In the genomic region with DNA sequence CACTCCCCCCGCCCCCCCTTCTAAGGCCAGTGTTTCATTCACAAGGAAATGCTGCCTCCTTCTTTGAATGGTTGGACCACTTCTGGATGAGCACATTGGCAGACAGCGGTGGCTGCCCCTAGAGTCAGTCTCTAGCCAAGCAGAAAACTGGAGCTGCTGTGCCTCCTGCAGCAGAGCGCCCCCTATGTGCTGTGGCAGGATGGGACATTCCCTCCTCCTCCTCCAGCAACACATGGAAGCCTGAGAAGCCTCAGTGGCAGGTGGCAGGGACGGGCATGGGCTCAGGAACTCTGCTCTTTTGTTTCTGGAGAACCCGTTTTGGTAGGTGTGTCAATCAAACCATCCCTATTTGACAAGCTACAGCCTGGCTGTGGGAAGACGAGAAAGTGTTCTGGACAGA, we compare ENCODE assay signal across 11 mouse cellular contexts. TPM values are rescaled to one million over a fixed set of nuclear protein-coding genes. Genes with fewer than 3 reads are reported as not detected.
A peak's percentile ranks its signal among the peaks of the same experiment; 100 is the strongest.
DNase-seq lines count a peak whose midpoint lies in the region; ATAC-seq and TF ChIP-seq lines count a peak whose summit lies in the region.
"Had no signal": no experiment of that assay in that cellular context is flagged by ENCODE, and none has a peak within 500 bp of the region (broad histone marks: within the 10 kb centered on the region; RNA-seq: fewer than 3 reads in every experiment).

No protein-coding gene starts in this region.

- peak overlapping the region; percentile 10; the same call in 1 of the 2 replicates for H3K9ac ChIP-seq in heart, embryonic 16.5 days (ENCODE audit: low read length)
- no peak overlapping the region for H3K9ac ChIP-seq in heart, embryonic 12.5 days
- no peak overlapping the region for H3K9ac ChIP-seq in liver, embryonic 13.5 days

- no peaks in the 10 kb centered on the region for H3K9me3 ChIP-seq in heart, embryonic 16.5 days (replicated peaks; ENCODE audit: control insufficient read depth, low read length)
- no peaks in the 10 kb centered on the region for H3K9me3 ChIP-seq in heart, embryonic 12.5 days (replicated peaks)
- no peaks in the 10 kb centered on the region for H3K9me3 ChIP-seq in liver, embryonic 13.5 days (replicated peaks)

- whole genome bisulfite sequencing in heart, embryonic 16.5 days, result 71% methylated on average over 6 of the region's 6 CpGs
- 73% methylated on average over 6 of the region's 6 CpGs for WGBS in heart, embryonic 12.5 days
- 61% methylated on average over 6 of the region's 6 CpGs for WGBS in liver, embryonic 13.5 days (ENCODE audit: insufficient replicate concordance)

- H3ac ChIP-seq in C2C12 (ENCODE audit: control insufficient read depth, insufficient read length, low read depth), result no peak overlapping the region

- no peak overlapping the region for H3K4me3 ChIP-seq in heart, embryonic 16.5 days (ENCODE audit: low read length)
- no peak overlapping the region for H3K4me3 ChIP-seq in heart, embryonic 12.5 days
- no peak overlapping the region for H3K4me3 ChIP-seq in C2C12 (ENCODE audit: insufficient read depth, poor library complexity, severe bottlenecking)
- no peak overlapping the region for H3K4me3 ChIP-seq in liver, embryonic 13.5 days (replicated peaks)

- H3K79me3 ChIP-seq in C2C12 (ENCODE audit: low read depth), result peaks cover 74% of the 10 kb centered on the region

- H3K4me1 ChIP-seq in heart, embryonic 16.5 days (ENCODE audit: control insufficient read depth, insufficient read depth, low read length), result peaks cover 79% of the 10 kb centered on the region
- peaks cover 84% of the 10 kb centered on the region for H3K4me1 ChIP-seq in heart, embryonic 12.5 days (replicated peaks)
- peaks cover 97% of the 10 kb centered on the region for H3K4me1 ChIP-seq in liver, embryonic 13.5 days (replicated peaks)

- H3K36me3 ChIP-seq in heart, embryonic 16.5 days (ENCODE audit: control insufficient read depth, insufficient read depth), result no peaks in the 10 kb centered on the region
- H3K36me3 ChIP-seq in heart, embryonic 12.5 days, result no peaks in the 10 kb centered on the region
- H3K36me3 ChIP-seq in C2C12 (ENCODE audit: control insufficient read depth, insufficient read depth), result peaks cover 7% of the 10 kb centered on the region
- H3K36me3 ChIP-seq in liver, embryonic 13.5 days, result peaks cover 19% of the 10 kb centered on the region

- ATAC-seq in heart, embryonic 16.5 days (replicated peaks; ENCODE audit: extremely low read depth, insufficient read depth, low FRiP score), result no peak
- ATAC-seq in heart, embryonic 12.5 days (ENCODE audit: insufficient number of reproducible peaks, low FRiP score), result no peak
- no peak for ATAC-seq in liver, embryonic 13.5 days (ENCODE audit: low read depth)
- ATAC-seq in megakaryocyte-erythroid progenitor cell, adult 5-6 weeks (replicated peaks; ENCODE audit: low FRiP score, low TSS enrichment, poor library complexity, severe bottlenecking), result no peak

- H3K79me2 ChIP-seq in C2C12 (ENCODE audit: control insufficient read depth, insufficient read depth), result peaks cover 100% of the 10 kb centered on the region

- peak; percentile 80 for DNase-seq in ES-CJ7 (ENCODE audit: low read depth, low spot score)
- peak; percentile 36 for DNase-seq in liver, embryonic 13.5 days
- DNase-seq in yolk sac, embryonic 10.5 days (ENCODE audit: low spot score), result no peak
- no peak for DNase-seq in urinary bladder, postnatal 36 days (ENCODE audit: low spot score in 2 of 2)
- DNase-seq: cerebellum, adult 18-20 months had no signal

- H3K27ac ChIP-seq in heart, embryonic 16.5 days (ENCODE audit: low read length), result peak overlapping the region; percentile 74
- H3K27ac ChIP-seq in heart, embryonic 12.5 days (ENCODE audit: poor library complexity, severe bottlenecking), result no peak overlapping the region
- H3K27ac ChIP-seq in liver, embryonic 13.5 days, result no peak overlapping the region

- H3K4me2 ChIP-seq in heart, embryonic 16.5 days (ENCODE audit: low read depth, low read length), result no peak overlapping the region
- H3K4me2 ChIP-seq in heart, embryonic 12.5 days, result no peak overlapping the region
- no peak overlapping the region for H3K4me2 ChIP-seq in liver, embryonic 13.5 days

- H3K27me3 ChIP-seq in heart, embryonic 16.5 days (ENCODE audit: control insufficient read depth, insufficient read depth, low read length), result no peaks in the 10 kb centered on the region
- H3K27me3 ChIP-seq in heart, embryonic 12.5 days (replicated peaks), result no peaks in the 10 kb centered on the region
- H3K27me3 ChIP-seq in C2C12 (ENCODE audit: control insufficient read depth, insufficient read depth, insufficient read length), result no peaks in the 10 kb centered on the region
- H3K27me3 ChIP-seq in liver, embryonic 13.5 days, result no peaks in the 10 kb centered on the region

- peak; percentile 75 for TF ChIP-seq CTCF in C2C12 (IDR thresholded peaks at IDR 0.05; ENCODE audit: control insufficient read depth, insufficient read depth, insufficient read length)

TF ChIP-seq in C2C12, 6 proteins besides CTCF, POLR2A, EP300 and RAD21:
- TF ChIP-seq MYOD1 (IDR thresholded peaks at IDR 0.05; ENCODE audit: control insufficient read depth, insufficient read length, low read depth), result no peak
- no peak for TF ChIP-seq MAX (IDR thresholded peaks at IDR 0.05)
- TF ChIP-seq MYOG (IDR thresholded peaks at IDR 0.05; ENCODE audit: control insufficient read depth, extremely low read depth, insufficient read length), result no peak
- TF ChIP-seq FOSL1 (IDR thresholded peaks at IDR 0.05; ENCODE audit: insufficient read depth, low read length, poor library complexity, severe bottlenecking), result no peak
- no peak for TF ChIP-seq CEBPB (IDR thresholded peaks at IDR 0.05; ENCODE audit: low read depth)
- no peak for TF ChIP-seq USF1 (IDR thresholded peaks at IDR 0.05; ENCODE audit: low read depth)

RNA-seq across cellular contexts. Expression of a gene that starts 5.8 kb away (rescaled TPM):
- polyA plus RNA-seq in heart, embryonic 16.5 days (2015; fragmentation: Nextera tagmentation; extraction: Ambion mirVana), result 22.9 and 23.3 TPM in 2 replicates
- 25.1 and 28.4 TPM in 2 replicates for polyA plus RNA-seq in heart, embryonic 12.5 days (2016; fragmentation: Nextera tagmentation; extraction: Ambion mirVana)
- 32.7 TPM for polyA plus RNA-seq in C2C12 (2012; fragmentation: generic; extraction: Trizol)
- 21.9 and 26.6 TPM in 2 replicates for polyA plus RNA-seq in liver, embryonic 13.5 days (2015; fragmentation: Nextera tagmentation; extraction: Ambion mirVana)
- 229 and 247 TPM in 2 replicates for total RNA-seq in megakaryocyte-erythroid progenitor cell, adult 5-6 weeks (2014; fragmentation: Nextera tagmentation)
- total RNA-seq in megakaryocyte-erythroid progenitor cell, adult 5-6 weeks (2017), result 135 and 175 TPM in 2 replicates

RNA-seq across cellular contexts. Expression of a gene that starts 42.3 kb away (rescaled TPM):
- 38.3 and 38.9 TPM in 2 replicates for polyA plus RNA-seq in heart, embryonic 16.5 days (2015; fragmentation: Nextera tagmentation; extraction: Ambion mirVana)
- 36.1 and 37.2 TPM in 2 replicates for polyA plus RNA-seq in heart, embryonic 12.5 days (2016; fragmentation: Nextera tagmentation; extraction: Ambion mirVana)
- 7.9 TPM for polyA plus RNA-seq in C2C12 (2012; fragmentation: generic; extraction: Trizol)
- 13.3 and 13.8 TPM in 2 replicates for polyA plus RNA-seq in liver, embryonic 13.5 days (2015; fragmentation: Nextera tagmentation; extraction: Ambion mirVana)
- 14.4 and 14.6 TPM in 2 replicates for total RNA-seq in megakaryocyte-erythroid progenitor cell, adult 5-6 weeks (2014; fragmentation: Nextera tagmentation)
- 20.0 and 21.9 TPM in 2 replicates for total RNA-seq in megakaryocyte-erythroid progenitor cell, adult 5-6 weeks (2017)

RNA-seq across cellular contexts. Expression of a gene that starts 44.8 kb away (rescaled TPM):
- 0.17 and 0.18 TPM in 2 replicates for polyA plus RNA-seq in heart, embryonic 16.5 days (2015; fragmentation: Nextera tagmentation; extraction: Ambion mirVana)
- 0.54 and 0.58 TPM in 2 replicates for polyA plus RNA-seq in heart, embryonic 12.5 days (2016; fragmentation: Nextera tagmentation; extraction: Ambion mirVana)
- polyA plus RNA-seq in C2C12 (2012; fragmentation: generic; extraction: Trizol), result not detected
- polyA plus RNA-seq in liver, embryonic 13.5 days (2015; fragmentation: Nextera tagmentation; extraction: Ambion mirVana), result 11.0 and 13.2 TPM in 2 replicates
- total RNA-seq in megakaryocyte-erythroid progenitor cell, adult 5-6 weeks (2014; fragmentation: Nextera tagmentation), result 3.9 and 7.0 TPM in 2 replicates
- total RNA-seq in megakaryocyte-erythroid progenitor cell, adult 5-6 weeks (2017), result 3.7 and 4.7 TPM in 2 replicates

RNA-seq across cellular contexts. Expression of a gene that starts 44.9 kb away (rescaled TPM):
- polyA plus RNA-seq in heart, embryonic 16.5 days (2015; fragmentation: Nextera tagmentation; extraction: Ambion mirVana), result not detected in 2 replicates
- not detected in 2 replicates for polyA plus RNA-seq in heart, embryonic 12.5 days (2016; fragmentation: Nextera tagmentation; extraction: Ambion mirVana)
- polyA plus RNA-seq in C2C12 (2012; fragmentation: generic; extraction: Trizol), result not detected
- 0.53 and 0.59 TPM in 2 replicates for polyA plus RNA-seq in liver, embryonic 13.5 days (2015; fragmentation: Nextera tagmentation; extraction: Ambion mirVana)
- not detected in 2 replicates for total RNA-seq in megakaryocyte-erythroid progenitor cell, adult 5-6 weeks (2014; fragmentation: Nextera tagmentation)
- total RNA-seq in megakaryocyte-erythroid progenitor cell, adult 5-6 weeks (2017), result not detected in 2 replicates
- polyA plus RNA-seq: lung, embryonic 16.5 days; spleen, adult 2 months had no signal

RNA-seq across cellular contexts. Expression of a gene that starts 54.6 kb away (rescaled TPM):
- not detected in 2 replicates for polyA plus RNA-seq in heart, embryonic 16.5 days (2015; fragmentation: Nextera tagmentation; extraction: Ambion mirVana)
- polyA plus RNA-seq in heart, embryonic 12.5 days (2016; fragmentation: Nextera tagmentation; extraction: Ambion mirVana), result not detected in 2 replicates
- not detected for polyA plus RNA-seq in C2C12 (2012; fragmentation: generic; extraction: Trizol)
- polyA plus RNA-seq in liver, embryonic 13.5 days (2015; fragmentation: Nextera tagmentation; extraction: Ambion mirVana), result not detected in 2 replicates
- total RNA-seq in megakaryocyte-erythroid progenitor cell, adult 5-6 weeks (2014; fragmentation: Nextera tagmentation), result not detected in 2 replicates
- total RNA-seq in megakaryocyte-erythroid progenitor cell, adult 5-6 weeks (2017), result not detected in 2 replicates
- polyA plus RNA-seq: lung, embryonic 16.5 days; spleen, adult 2 months had no signal

Comparison
In these comparisons a context has a peak if more than half of its experiments do, and no peak if none do; other contexts are left out.
1. DNase-seq: peak in ES-CJ7 (single experiment) and liver, embryonic 13.5 days (single experiment); none in yolk sac, embryonic 10.5 days (single experiment) and urinary bladder, postnatal 36 days (0 of 2).